Mouse (Mus musculus): ENCODE data around the gene Glis3.

GRCm38 (mm10) chr19:28662474-28662873 is 17.4 kb downstream of the Glis3 start:
- TF ChIP-seq CTCF (IDR thresholded peaks at IDR 0.05; ENCODE audit: low read depth) (no peak), EP300 (optimal IDR thresholded peaks at IDR 0.05) (no peak)

Data from stomach, postnatal 0 days (tissue).